Mouse (Mus musculus) G1E (cell line): ENCODE measurements around the gene Slc12a6. TPM values are rescaled to one million over a fixed set of nuclear protein-coding genes. Genes with fewer than 3 reads are reported as not detected.
A peak's percentile ranks its signal among the peaks of the same experiment; 100 is the strongest.

ENCODE experiments used
- ATAC-seq: 2 replicates; pipeline ENCODE4 v1.8.0; 2016; ENCODE audit warnings: mild to moderate bottlenecking; ENCODE audit not compliant: insufficient number of reproducible peaks, poor library complexity, low FRiP score, severe bottlenecking; ENCODE audit errors: extremely low read depth
- DNase-seq: peaks from one replicate; pipeline ENCODE4 v3.0.0; 2012; ENCODE audit warnings: low spot score
- H3K27me3 ChIP-seq: 2 replicates; pipeline ENCODE4 v1.6.1; 2012; ENCODE audit warnings: mild to moderate bottlenecking, low read length, inconsistent platforms; ENCODE audit not compliant: insufficient read depth
- H3K36me3 ChIP-seq: replicated peaks from 2 replicates; pipeline ENCODE3; 2012; ENCODE audit warnings: mild to moderate bottlenecking, inconsistent platforms
- H3K4me1 ChIP-seq: 2 replicates; pipeline ENCODE4 v1.6.1; 2012; ENCODE audit warnings: low read depth, low read length, inconsistent platforms, mixed read lengths; ENCODE audit not compliant: insufficient read depth
- H3K4me3 ChIP-seq: 2 replicates; pipeline ENCODE4 v1.5.1; 2012; ENCODE audit warnings: low read depth, mild to moderate bottlenecking, inconsistent platforms, low read length, moderate library complexity, mixed read lengths
- H3K9me3 ChIP-seq: replicated peaks from 2 replicates; pipeline ENCODE4 v1.6.1; 2012; ENCODE audit warnings: inconsistent platforms
- CTCF ChIP-seq: IDR thresholded peaks from 2 replicates; pipeline ENCODE4 v1.5.1; 2012; ENCODE audit warnings: low read depth, low read length, inconsistent platforms, mixed read lengths
- GATA1 ChIP-seq: IDR thresholded peaks from 2 replicates; pipeline ENCODE4 v1.6.1; 2012; ENCODE audit warnings: borderline replicate concordance, low read length, inconsistent platforms, mixed read lengths
- GATA2 ChIP-seq: IDR thresholded peaks from 2 replicates; pipeline ENCODE4 v1.6.1; 2012; ENCODE audit warnings: low read depth, low read length, inconsistent platforms, borderline replicate concordance
- POLR2AphosphoS5 ChIP-seq: IDR thresholded peaks from 2 replicates; pipeline ENCODE4 v1.6.1; 2012; ENCODE audit warnings: low read depth, low read length, inconsistent platforms; ENCODE audit not compliant: insufficient replicate concordance
- TAL1 ChIP-seq: conservative IDR thresholded peaks from 2 replicates; pipeline ENCODE4 v1.6.1; 2012; ENCODE audit warnings: low read depth, low read length, inconsistent platforms, mixed read lengths
- polyA plus RNA-seq: library from polyadenylated mRNA; stranded (reverse); fragments of >175 nt; gene quantifications from 2 replicates; pipeline ENCODE4 v1.2.3, GENCODE M21; 2012
- total RNA-seq, 2 experiments: library from RNA; stranded (forward) in 1 of 2; stranded (reverse) in 1 of 2; fragments of 200-1000 nt in 1 of 2; fragments of >200 nt in 1 of 2; fragmentation: Nextera tagmentation in 1 of 2; gene quantifications; 2 replicates each; pipeline ENCODE4 v1.2.3; 2014 to 2017

Gene Slc12a6
- total and polyA plus RNA-seq, 3 experiments: 4.2 to 55.9 (median 50.5) TPM

DNA sequence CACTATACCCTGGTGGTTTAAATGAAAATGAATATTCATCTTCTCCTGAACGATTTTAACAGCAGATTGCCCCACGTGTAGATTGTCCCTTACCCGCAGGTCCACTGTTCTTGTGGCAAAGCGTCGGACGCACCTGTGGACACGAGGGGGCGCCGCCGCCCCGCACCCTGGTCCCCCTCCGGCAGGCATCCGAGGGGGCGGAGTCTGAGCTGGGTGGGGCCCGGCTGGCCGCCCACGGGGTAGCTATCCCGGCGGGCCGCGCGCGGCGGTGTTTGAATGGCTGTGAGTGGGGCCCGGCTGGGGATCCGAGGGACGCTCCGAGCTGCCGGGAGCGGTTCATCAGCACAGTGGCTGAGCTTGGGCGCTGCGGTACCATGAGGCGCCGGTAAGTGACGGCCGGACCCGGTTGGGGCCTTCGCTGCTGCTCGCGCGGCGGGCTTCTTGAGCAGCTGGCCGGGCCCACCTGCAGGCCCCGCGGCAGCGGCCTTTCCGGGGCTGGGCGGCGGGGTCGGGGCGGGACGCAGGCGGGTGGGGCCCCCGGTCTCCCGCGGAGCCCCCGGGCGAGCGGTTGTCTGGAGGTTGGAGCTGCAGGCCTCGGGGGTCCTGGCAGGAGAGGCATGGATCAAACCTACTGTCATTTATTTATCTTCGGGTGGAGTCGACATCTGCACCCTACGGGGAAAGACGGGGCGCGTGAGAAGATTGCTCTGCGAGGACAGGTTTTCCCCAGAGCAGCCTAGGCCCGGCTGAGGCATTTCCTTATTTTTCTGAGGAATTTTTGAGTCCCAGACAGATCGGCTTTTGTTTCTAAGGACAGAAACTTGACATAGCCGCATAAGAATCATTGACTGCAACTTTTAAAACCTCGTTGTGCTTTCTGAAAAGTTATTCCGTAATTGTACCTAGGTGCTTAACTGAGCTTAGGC lies 113.6 kb downstream of the Slc12a6 start, which contains the start of gene Katnbl1:
TSS of gene Katnbl1 (plus strand) at position 239 of the 926 bp plus-strand sequence.
- peak; percentile 89 for ATAC-seq
- no peaks in the 10 kb centered on the region for H3K9me3 ChIP-seq
- H3K36me3 ChIP-seq: peaks cover 14% of the 10 kb centered on the region
- peaks cover 4% of the 10 kb centered on the region for H3K27me3 ChIP-seq
- DNase-seq: peak; percentile 95
- peak within 1 kb of the TSS; percentile 80 for H3K4me3 ChIP-seq
- TF ChIP-seq GATA2: no peak
- no peak for TF ChIP-seq TAL1
- TF ChIP-seq GATA1: no peak
- TF ChIP-seq CTCF: peak; percentile 61
- H3K4me1 ChIP-seq: peaks cover 33% of the 10 kb centered on the region

- TF ChIP-seq GATA1: no peak
- TF ChIP-seq GATA2: no peak
- no peak for TF ChIP-seq CTCF
- TF ChIP-seq TAL1: no peak
- TF ChIP-seq POLR2AphosphoS5: no peak
- ATAC-seq (no peak), DNase-seq (no peak)
- peaks cover 2% of the 10 kb centered on the region for H3K27me3 ChIP-seq
- no peaks in the 10 kb centered on the region for H3K9me3 ChIP-seq
- H3K36me3 ChIP-seq: peaks cover 16% of the 10 kb centered on the region
- H3K4me3 ChIP-seq: peak overlapping the region; percentile 80
- peaks cover 26% of the 10 kb centered on the region for H3K4me1 ChIP-seq
Measured at GRCm38 (mm10) chr2:112380131-112380530, 114.5 kb downstream of the Slc12a6 start.

DNA sequence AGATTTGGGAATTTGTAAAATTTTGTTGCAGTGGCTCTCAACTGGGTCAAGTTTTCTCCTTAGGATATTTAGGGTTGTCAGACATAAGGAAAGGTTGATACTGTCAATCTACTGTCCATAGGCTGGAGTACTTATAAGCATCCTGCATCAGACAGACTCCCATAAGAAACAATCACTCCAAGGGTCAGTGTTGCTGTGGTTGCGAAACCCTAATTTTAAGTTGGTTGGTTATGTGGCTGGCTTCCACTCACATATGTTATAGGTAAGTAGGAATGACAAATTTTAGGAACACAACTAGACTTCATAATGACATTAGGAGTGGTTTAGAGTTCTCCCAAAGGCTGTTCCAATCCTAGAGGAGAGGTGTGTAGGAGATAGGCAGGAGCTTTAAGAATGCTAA lies 115.6 kb downstream of the Slc12a6 start:
- no peak for TF ChIP-seq TAL1
- TF ChIP-seq POLR2AphosphoS5: no peak
- no peak for TF ChIP-seq GATA1
- TF ChIP-seq CTCF: no peak
- no peak for TF ChIP-seq GATA2
- ATAC-seq (no peak), DNase-seq (no peak)
- Histone ChIP-seq H3K4me1 (peaks cover 22% of the 10 kb centered on the region), H3K4me3 (no peak overlapping the region), H3K27me3 (peaks cover 1% of the 10 kb centered on the region; the same call in 1 of the 2 replicates), H3K9me3 (no peaks in the 10 kb centered on the region), H3K36me3 (peaks cover 20% of the 10 kb centered on the region)

DNA sequence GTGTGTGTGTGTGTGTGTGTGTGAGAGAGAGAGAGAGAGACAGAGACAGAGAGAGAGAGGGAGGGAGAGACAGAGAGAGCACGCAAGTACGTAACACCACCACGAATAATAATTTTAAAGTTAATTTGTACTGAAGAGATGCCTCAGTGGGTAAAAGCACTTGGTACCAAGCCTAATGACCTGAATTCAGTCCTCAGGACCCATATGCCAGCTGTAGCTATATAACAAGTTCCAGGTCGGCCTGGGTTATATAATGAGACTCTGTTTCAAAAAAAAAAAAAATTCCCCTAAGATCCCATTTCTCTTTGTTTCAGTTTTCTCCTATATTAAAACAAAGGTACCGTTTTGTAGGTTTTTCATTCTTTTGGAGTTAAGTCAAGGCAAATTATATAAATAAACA lies 125.2 kb downstream of the Slc12a6 start:
- ATAC-seq (no peak), DNase-seq (no peak)
- TF ChIP-seq GATA2: no peak
- TF ChIP-seq GATA1: no peak
- TF ChIP-seq CTCF: no peak
- no peak for TF ChIP-seq POLR2AphosphoS5
- no peak for TF ChIP-seq TAL1
- no peak overlapping the region for H3K4me3 ChIP-seq
- no peaks in the 10 kb centered on the region for H3K9me3 ChIP-seq
- H3K36me3 ChIP-seq: peaks cover 17% of the 10 kb centered on the region
- H3K4me1 ChIP-seq: peaks cover 19% of the 10 kb centered on the region
- no peaks in the 10 kb centered on the region for H3K27me3 ChIP-seq

DNA sequence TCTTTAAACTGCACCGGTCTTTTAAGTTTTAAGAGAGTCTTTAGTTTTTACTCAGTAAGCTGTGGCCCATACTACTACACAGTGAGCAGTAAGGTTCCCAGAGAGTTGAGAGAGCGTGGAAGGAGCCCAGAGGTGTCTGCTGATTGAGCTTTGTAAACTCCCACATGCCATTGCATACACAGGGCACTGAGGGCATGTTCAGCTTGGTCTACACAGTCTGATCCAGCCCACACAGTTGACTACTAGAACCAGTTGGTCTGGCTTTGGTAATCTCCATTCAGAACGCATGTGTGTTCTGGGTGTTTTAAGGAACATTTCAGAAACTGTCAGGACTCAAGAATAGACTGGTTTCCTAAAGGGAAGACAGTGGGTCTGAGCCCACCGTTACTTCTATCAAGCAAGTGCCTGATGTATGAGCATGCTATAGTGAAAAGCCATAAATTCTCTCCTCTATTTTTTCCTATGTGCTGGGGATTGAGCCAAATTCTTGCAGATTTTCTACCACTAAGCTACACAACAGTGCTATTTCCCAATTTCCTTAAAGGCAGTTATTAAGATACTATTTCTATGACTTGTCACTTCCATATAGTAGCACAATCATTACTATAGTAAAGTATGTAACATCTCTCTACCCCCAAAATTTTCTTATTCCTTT lies 125.8 kb downstream of the Slc12a6 start:
- TF ChIP-seq TAL1: no peak
- TF ChIP-seq CTCF: no peak
- no peak for TF ChIP-seq POLR2AphosphoS5
- ATAC-seq: no peak
- no peaks in the 10 kb centered on the region for H3K27me3 ChIP-seq
- no peak for DNase-seq
- H3K4me3 ChIP-seq: no peak overlapping the region
- H3K9me3 ChIP-seq: no peaks in the 10 kb centered on the region
- H3K4me1 ChIP-seq: peaks cover 22% of the 10 kb centered on the region
- peaks cover 17% of the 10 kb centered on the region for H3K36me3 ChIP-seq

GRCm38 (mm10) chr2:112392689-112393088 lies 127.1 kb downstream of the Slc12a6 start:
- ATAC-seq (peak; percentile 47; the same call in 1 of the 2 replicates), DNase-seq (no peak)
- no peaks in the 10 kb centered on the region for H3K27me3 ChIP-seq
- no peak overlapping the region for H3K4me3 ChIP-seq
- H3K9me3 ChIP-seq: no peaks in the 10 kb centered on the region
- H3K36me3 ChIP-seq: peaks cover 20% of the 10 kb centered on the region
- TF ChIP-seq GATA1: no peak
- TF ChIP-seq TAL1: no peak
- TF ChIP-seq CTCF: no peak
- TF ChIP-seq GATA2: no peak
- no peak for TF ChIP-seq POLR2AphosphoS5
- H3K4me1 ChIP-seq: peaks cover 25% of the 10 kb centered on the region
